Mouse (Mus musculus) midbrain, embryonic 12.5 days (tissue): ENCODE results near the gene Chd9. TPM values are rescaled to one million over a fixed set of nuclear protein-coding genes. Genes with fewer than 3 reads are reported as not detected.

Experiments used
- ATAC-seq: fragments of 200-750 bp; cut with Nextera tagmentation; 2 replicates; pipeline ENCODE4 v1.8.0; 2017; ENCODE audit warnings: low read depth, moderate TSS enrichment, moderate library complexity; ENCODE audit not compliant: low FRiP score
- H3K27ac ChIP-seq: fragments of 300-500 bp; sonication (generic); replicated peaks from 2 replicates; pipeline ENCODE4 v1.5.1; 2016; ENCODE audit warnings: mild to moderate bottlenecking
- H3K27me3 ChIP-seq: fragments of 300-500 bp; sonication (generic); 2 replicates; pipeline ENCODE4 v1.6.1; 2016; ENCODE audit warnings: mild to moderate bottlenecking
- H3K36me3 ChIP-seq: fragments of 300-500 bp; sonication (generic); 2 replicates; pipeline ENCODE4 v1.6.1; 2016
- H3K4me1 ChIP-seq: fragments of 300-500 bp; sonication (generic); 2 replicates; pipeline ENCODE4 v1.6.1; 2016
- H3K4me2 ChIP-seq: fragments of 300-500 bp; sonication (generic); replicated peaks from 2 replicates; pipeline ENCODE4 v1.6.1; 2016; ENCODE audit warnings: mild to moderate bottlenecking, moderate library complexity
- H3K4me3 ChIP-seq: fragments of 300-500 bp; sonication (generic); 2 replicates; pipeline ENCODE4 v1.5.1; 2016; ENCODE audit warnings: mild to moderate bottlenecking
- H3K9ac ChIP-seq: fragments of 300-500 bp; sonication (generic); replicated peaks from 2 replicates; pipeline ENCODE4 v1.6.1; 2016; ENCODE audit warnings: mild to moderate bottlenecking, moderate library complexity
- H3K9me3 ChIP-seq: fragments of 300-500 bp; sonication (generic); 2 replicates; pipeline ENCODE4 v1.6.1; 2016; ENCODE audit warnings: mild to moderate bottlenecking
- WGBS: fragments of 180-500 bp; shearing (Covaris S2); methylation state at CpG from one replicate; pipeline ENCODE4 v1.1.7; 2016; 5-methylcytosine and 5-hydroxymethylcytosine counted together
- polyA plus RNA-seq: library from polyadenylated mRNA; unstranded; fragments of >200 nt; fragmentation: Nextera tagmentation; extraction: Ambion mirVana; gene quantifications from 2 replicates; pipeline ENCODE4 v1.2.1, GENCODE M21; 2016

The Chd9 gene
- polyA plus RNA-seq, 1 experiment from 2014 or later, result 58.9 TPM

GRCm38 (mm10) chr8:90862038-90862437, 33.9 kb downstream of the Chd9 start:
- Histone ChIP-seq H3K9me3 (no peaks in the 10 kb centered on the region), H3K9ac (no peak overlapping the region; the same call in 1 of the 2 replicates), H3K27me3 (peaks cover 4% of the 10 kb centered on the region; the same call in 1 of the 2 replicates), H3K4me1 (peaks cover 22% of the 10 kb centered on the region), H3K27ac (peak overlapping the region; percentile 84), H3K36me3 (no peaks in the 10 kb centered on the region), H3K4me2 (peak overlapping the region; percentile 43), H3K4me3 (no peak overlapping the region)
- WGBS, result under 1% methylated on average over 9 of the region's 9 CpGs
- ATAC-seq, result peak; percentile 93

- peaks cover 49% of the 10 kb centered on the region for H3K4me1 ChIP-seq
- H3K9ac ChIP-seq, result no peak overlapping the region
- no peak overlapping the region for H3K4me3 ChIP-seq
- no peak for ATAC-seq
- H3K27ac ChIP-seq, result no peak overlapping the region
- WGBS, result 98% methylated on average over 2 of the region's 2 CpGs
- H3K36me3 ChIP-seq, result no peaks in the 10 kb centered on the region
- no peaks in the 10 kb centered on the region for H3K9me3 ChIP-seq
- no peak overlapping the region for H3K4me2 ChIP-seq
- H3K27me3 ChIP-seq, result no peaks in the 10 kb centered on the region
Observed at GRCm38 (mm10) chr8:90867061-90867460, 38.9 kb downstream of the Chd9 start.

GRCm38 (mm10) chr8:90867911-90868310, 39.8 kb downstream of the Chd9 start:
- H3K4me3 ChIP-seq, result no peak overlapping the region
- no peaks in the 10 kb centered on the region for H3K9me3 ChIP-seq
- no peak overlapping the region for H3K9ac ChIP-seq
- H3K27ac ChIP-seq, result no peak overlapping the region
- peaks cover 42% of the 10 kb centered on the region for H3K4me1 ChIP-seq
- no peaks in the 10 kb centered on the region for H3K36me3 ChIP-seq
- H3K27me3 ChIP-seq, result peaks cover 1% of the 10 kb centered on the region; the same call in 1 of the 2 replicates
- 82% methylated on average over 4 of the region's 4 CpGs for WGBS
- no peak for ATAC-seq
- no peak overlapping the region for H3K4me2 ChIP-seq

GRCm38 (mm10) chr8:90868334-90868733, 40.2 kb downstream of the Chd9 start:
- Histone ChIP-seq H3K27ac (no peak overlapping the region), H3K4me2 (no peak overlapping the region), H3K9me3 (no peaks in the 10 kb centered on the region), H3K27me3 (peaks cover 4% of the 10 kb centered on the region; the same call in 1 of the 2 replicates), H3K36me3 (no peaks in the 10 kb centered on the region), H3K4me1 (peaks cover 42% of the 10 kb centered on the region), H3K9ac (no peak overlapping the region), H3K4me3 (no peak overlapping the region)
- 78% methylated on average over 4 of the region's 4 CpGs for WGBS
- no peak for ATAC-seq

- H3K9ac ChIP-seq, result no peak overlapping the region
- H3K27me3 ChIP-seq, result peaks cover 4% of the 10 kb centered on the region; the same call in 1 of the 2 replicates
- no peaks in the 10 kb centered on the region for H3K9me3 ChIP-seq
- H3K4me1 ChIP-seq, result peaks cover 42% of the 10 kb centered on the region
- 49% methylated on average over 18 of the region's 18 CpGs for WGBS
- peak overlapping the region; percentile 45 for H3K4me2 ChIP-seq
- ATAC-seq, result peak; percentile 39
- H3K4me3 ChIP-seq, result no peak overlapping the region
- no peaks in the 10 kb centered on the region for H3K36me3 ChIP-seq
- H3K27ac ChIP-seq, result peak overlapping the region; percentile 81
Observed at GRCm38 (mm10) chr8:90869071-90869919, 41.1 kb downstream of the Chd9 start.

GRCm38 (mm10) chr8:90869920-90870777, 42.0 kb downstream of the Chd9 start:
- H3K9ac ChIP-seq, result no peak overlapping the region
- H3K9me3 ChIP-seq, result no peaks in the 10 kb centered on the region
- H3K27ac ChIP-seq, result peak overlapping the region; percentile 81
- H3K36me3 ChIP-seq, result no peaks in the 10 kb centered on the region
- peaks cover 4% of the 10 kb centered on the region; the same call in 1 of the 2 replicates for H3K27me3 ChIP-seq
- ATAC-seq, result peak; percentile 85
- peaks cover 42% of the 10 kb centered on the region for H3K4me1 ChIP-seq
- peak overlapping the region; percentile 2; the same call in 1 of the 2 replicates for H3K4me3 ChIP-seq
- 8% methylated on average over 22 of the region's 22 CpGs for WGBS
- peak overlapping the region; percentile 45 for H3K4me2 ChIP-seq

GRCm38 (mm10) chr8:90871375-90872080, 43.4 kb downstream of the Chd9 start:
- peak overlapping the region; percentile 58 for H3K27ac ChIP-seq
- H3K36me3 ChIP-seq, result no peaks in the 10 kb centered on the region
- H3K9ac ChIP-seq, result no peak overlapping the region
- WGBS, result 72% methylated on average over 6 of the region's 6 CpGs
- H3K4me2 ChIP-seq, result no peak overlapping the region
- H3K4me3 ChIP-seq, result no peak overlapping the region
- no peak for ATAC-seq
- peaks cover 4% of the 10 kb centered on the region; the same call in 1 of the 2 replicates for H3K27me3 ChIP-seq
- H3K9me3 ChIP-seq, result no peaks in the 10 kb centered on the region
- H3K4me1 ChIP-seq, result peaks cover 50% of the 10 kb centered on the region

GRCm38 (mm10) chr8:90873051-90873450, 44.9 kb downstream of the Chd9 start:
- no peaks in the 10 kb centered on the region for H3K36me3 ChIP-seq

GRCm38 (mm10) chr8:90876213-90876721, 48.1 kb downstream of the Chd9 start:
- peak overlapping the region; percentile 64 for H3K4me2 ChIP-seq
- peaks cover 30% of the 10 kb centered on the region for H3K4me1 ChIP-seq
- ATAC-seq, result peak; percentile 45
- H3K9me3 ChIP-seq, result no peaks in the 10 kb centered on the region
- H3K27me3 ChIP-seq, result peaks cover 12% of the 10 kb centered on the region; the same call in 1 of the 2 replicates
- H3K27ac ChIP-seq, result peak overlapping the region; percentile 83
- WGBS, result 6% methylated on average over 12 of the region's 12 CpGs
- no peaks in the 10 kb centered on the region for H3K36me3 ChIP-seq
- peak overlapping the region; percentile 41; the same call in 1 of the 2 replicates for H3K4me3 ChIP-seq
- peak overlapping the region; percentile 42; the same call in 1 of the 2 replicates for H3K9ac ChIP-seq

More at GRCm38 (mm10) chr8:90873051-90873450, 44.9 kb downstream of the Chd9 start:
- Histone ChIP-seq H3K9ac (no peak overlapping the region), H3K27ac (no peak overlapping the region), H3K4me1 (peaks cover 60% of the 10 kb centered on the region), H3K9me3 (no peaks in the 10 kb centered on the region), H3K27me3 (peaks cover 4% of the 10 kb centered on the region; the same call in 1 of the 2 replicates), H3K4me3 (no peak overlapping the region), H3K4me2 (no peak overlapping the region)
- WGBS, result 90% methylated on average over 4 of the region's 4 CpGs
- ATAC-seq, result no peak

GRCm38 (mm10) chr8:90876722-90877429, 48.7 kb downstream of the Chd9 start:
- Histone ChIP-seq H3K27ac (peak overlapping the region; percentile 83), H3K4me3 (peak overlapping the region; percentile 41), H3K9me3 (no peaks in the 10 kb centered on the region), H3K4me2 (peak overlapping the region; percentile 64), H3K27me3 (peaks cover 12% of the 10 kb centered on the region; the same call in 1 of the 2 replicates), H3K4me1 (peaks cover 24% of the 10 kb centered on the region), H3K36me3 (no peaks in the 10 kb centered on the region), H3K9ac (peak overlapping the region; percentile 55)
- WGBS, result under 1% methylated on average over 24 of the region's 24 CpGs
- ATAC-seq, result peak; percentile 58
